Mouse (Mus musculus): ENCODE results near the gene Mms19. TPM values are rescaled to one million over a fixed set of nuclear protein-coding genes. Genes with fewer than 3 reads are reported as not detected.

Gene Mms19
- polyA plus RNA-seq, 1 experiment from 2014 or later: 27.5 TPM

GRCm38 (mm10) chr19:42015001-42015400, 34.0 kb upstream of the Mms19 start:
- DNase-seq (ENCODE audit: low spot score) (no peak), ATAC-seq (ENCODE audit: low read depth) (no peak)
- no peak overlapping the region for H3K9ac ChIP-seq (ENCODE audit: low read depth, low read length)
- H3K27ac ChIP-seq (replicated peaks; ENCODE audit: low read depth, low read length): no peak overlapping the region
- no peaks in the 10 kb centered on the region for H3K9me3 ChIP-seq (ENCODE audit: control insufficient read depth, low read length)
- H3K36me3 ChIP-seq (ENCODE audit: control insufficient read depth, insufficient read depth, low read length): no peaks in the 10 kb centered on the region
- peaks cover 39% of the 10 kb centered on the region for H3K4me1 ChIP-seq (ENCODE audit: control insufficient read depth, insufficient read depth, low read length)
- no peaks in the 10 kb centered on the region for H3K27me3 ChIP-seq (replicated peaks; ENCODE audit: control insufficient read depth, insufficient read depth, low read length)
- H3K4me2 ChIP-seq (ENCODE audit: low read depth, low read length): no peak overlapping the region
- 83% methylated on average over 6 of the region's 6 CpGs for WGBS
- no peak overlapping the region for H3K4me3 ChIP-seq (ENCODE audit: low read depth, low read length)

GRCm38 (mm10) chr19:42014231-42014825, 33.4 kb upstream of the Mms19 start:
- Histone ChIP-seq H3K27me3 (replicated peaks; ENCODE audit: control insufficient read depth, insufficient read depth, low read length) (no peaks in the 10 kb centered on the region), H3K27ac (replicated peaks; ENCODE audit: low read depth, low read length) (no peak overlapping the region)

GRCm38 (mm10) chr19:42011123-42011522, 30.2 kb upstream of the Mms19 start:
- Histone ChIP-seq H3K27me3 (replicated peaks; ENCODE audit: control insufficient read depth, insufficient read depth, low read length) (no peaks in the 10 kb centered on the region), H3K9ac (ENCODE audit: low read depth, low read length) (no peak overlapping the region), H3K9me3 (ENCODE audit: control insufficient read depth, low read length) (no peaks in the 10 kb centered on the region), H3K4me2 (ENCODE audit: low read depth, low read length) (no peak overlapping the region), H3K36me3 (ENCODE audit: control insufficient read depth, insufficient read depth, low read length) (no peaks in the 10 kb centered on the region), H3K4me1 (ENCODE audit: control insufficient read depth, insufficient read depth, low read length) (peaks cover 21% of the 10 kb centered on the region), H3K4me3 (ENCODE audit: low read depth, low read length) (no peak overlapping the region), H3K27ac (replicated peaks; ENCODE audit: low read depth, low read length) (no peak overlapping the region)
- ATAC-seq (ENCODE audit: low read depth) (peak; percentile 28; the same call in 1 of the 2 replicates), DNase-seq (ENCODE audit: low spot score) (no peak)
- 72% methylated on average over 7 of the region's 7 CpGs for WGBS

More at GRCm38 (mm10) chr19:42014231-42014825, 33.4 kb upstream of the Mms19 start:
- Histone ChIP-seq H3K4me1 (ENCODE audit: control insufficient read depth, insufficient read depth, low read length) (peaks cover 39% of the 10 kb centered on the region), H3K9ac (ENCODE audit: low read depth, low read length) (no peak overlapping the region), H3K9me3 (ENCODE audit: control insufficient read depth, low read length) (no peaks in the 10 kb centered on the region), H3K4me2 (ENCODE audit: low read depth, low read length) (no peak overlapping the region), H3K36me3 (ENCODE audit: control insufficient read depth, insufficient read depth, low read length) (no peaks in the 10 kb centered on the region), H3K4me3 (ENCODE audit: low read depth, low read length) (no peak overlapping the region)
- DNase-seq (ENCODE audit: low spot score) (peak; percentile 32), ATAC-seq (ENCODE audit: low read depth) (peak; percentile 41; the same call in 1 of the 2 replicates)
- 77% methylated on average over 3 of the region's 3 CpGs for WGBS

- Histone ChIP-seq H3K27ac (replicated peaks; ENCODE audit: low read depth, low read length) (no peak overlapping the region), H3K36me3 (ENCODE audit: control insufficient read depth, insufficient read depth, low read length) (no peaks in the 10 kb centered on the region), H3K9me3 (ENCODE audit: control insufficient read depth, low read length) (no peaks in the 10 kb centered on the region), H3K4me2 (ENCODE audit: low read depth, low read length) (no peak overlapping the region), H3K9ac (ENCODE audit: low read depth, low read length) (no peak overlapping the region), H3K4me1 (ENCODE audit: control insufficient read depth, insufficient read depth, low read length) (peaks cover 22% of the 10 kb centered on the region), H3K4me3 (ENCODE audit: low read depth, low read length) (no peak overlapping the region), H3K27me3 (replicated peaks; ENCODE audit: control insufficient read depth, insufficient read depth, low read length) (no peaks in the 10 kb centered on the region)
- DNase-seq (ENCODE audit: low spot score) (no peak), ATAC-seq (ENCODE audit: low read depth) (no peak)
- 79% methylated on average over 4 of the region's 4 CpGs for WGBS
These were observed 29.5 kb upstream of the Mms19 start for GRCm38 (mm10) chr19:42010436-42010835.

- no peak overlapping the region for H3K4me2 ChIP-seq (ENCODE audit: low read depth, low read length)
- WGBS: 32% methylated on average over 7 of the region's 7 CpGs
- H3K27me3 ChIP-seq (replicated peaks; ENCODE audit: control insufficient read depth, insufficient read depth, low read length): no peaks in the 10 kb centered on the region
- no peak overlapping the region for H3K9ac ChIP-seq (ENCODE audit: low read depth, low read length)
- H3K36me3 ChIP-seq (ENCODE audit: control insufficient read depth, insufficient read depth, low read length): no peaks in the 10 kb centered on the region
- H3K27ac ChIP-seq (replicated peaks; ENCODE audit: low read depth, low read length): no peak overlapping the region
- ATAC-seq (ENCODE audit: low read depth) (no peak), DNase-seq (ENCODE audit: low spot score) (no peak)
- no peaks in the 10 kb centered on the region for H3K9me3 ChIP-seq (ENCODE audit: control insufficient read depth, low read length)
- no peak overlapping the region for H3K4me3 ChIP-seq (ENCODE audit: low read depth, low read length)
- peaks cover 23% of the 10 kb centered on the region for H3K4me1 ChIP-seq (ENCODE audit: control insufficient read depth, insufficient read depth, low read length)
These were observed 28.1 kb upstream of the Mms19 start for GRCm38 (mm10) chr19:42009067-42009466.

GRCm38 (mm10) chr19:42008586-42008985, 27.6 kb upstream of the Mms19 start:
- Histone ChIP-seq H3K27ac (replicated peaks; ENCODE audit: low read depth, low read length) (no peak overlapping the region), H3K4me3 (ENCODE audit: low read depth, low read length) (no peak overlapping the region), H3K9me3 (ENCODE audit: control insufficient read depth, low read length) (no peaks in the 10 kb centered on the region), H3K4me2 (ENCODE audit: low read depth, low read length) (no peak overlapping the region), H3K4me1 (ENCODE audit: control insufficient read depth, insufficient read depth, low read length) (peaks cover 23% of the 10 kb centered on the region), H3K36me3 (ENCODE audit: control insufficient read depth, insufficient read depth, low read length) (no peaks in the 10 kb centered on the region), H3K27me3 (replicated peaks; ENCODE audit: control insufficient read depth, insufficient read depth, low read length) (no peaks in the 10 kb centered on the region), H3K9ac (ENCODE audit: low read depth, low read length) (no peak overlapping the region)
- WGBS: 36% methylated on average over 3 of the region's 3 CpGs
- ATAC-seq (ENCODE audit: low read depth) (no peak), DNase-seq (ENCODE audit: low spot score) (no peak)

GRCm38 (mm10) chr19:42006568-42006967, 25.6 kb upstream of the Mms19 start:
- H3K4me1 ChIP-seq (ENCODE audit: control insufficient read depth, insufficient read depth, low read length): peaks cover 23% of the 10 kb centered on the region
- H3K9ac ChIP-seq (ENCODE audit: low read depth, low read length): no peak overlapping the region
- no peak overlapping the region for H3K4me2 ChIP-seq (ENCODE audit: low read depth, low read length)
- no peak overlapping the region for H3K4me3 ChIP-seq (ENCODE audit: low read depth, low read length)
- no peaks in the 10 kb centered on the region for H3K9me3 ChIP-seq (ENCODE audit: control insufficient read depth, low read length)
- DNase-seq (ENCODE audit: low spot score): no peak
- H3K27ac ChIP-seq (replicated peaks; ENCODE audit: low read depth, low read length): no peak overlapping the region
- WGBS: 64% methylated on average over 8 of the region's 8 CpGs
- no peaks in the 10 kb centered on the region for H3K36me3 ChIP-seq (ENCODE audit: control insufficient read depth, insufficient read depth, low read length)
- H3K27me3 ChIP-seq (replicated peaks; ENCODE audit: control insufficient read depth, insufficient read depth, low read length): no peaks in the 10 kb centered on the region
- ATAC-seq (ENCODE audit: low read depth): no peak

- Histone ChIP-seq H3K27ac (replicated peaks; ENCODE audit: low read depth, low read length) (no peak overlapping the region), H3K4me3 (ENCODE audit: low read depth, low read length) (no peak overlapping the region), H3K27me3 (replicated peaks; ENCODE audit: control insufficient read depth, insufficient read depth, low read length) (no peaks in the 10 kb centered on the region), H3K9me3 (ENCODE audit: control insufficient read depth, low read length) (no peaks in the 10 kb centered on the region), H3K4me1 (ENCODE audit: control insufficient read depth, insufficient read depth, low read length) (peaks cover 32% of the 10 kb centered on the region), H3K36me3 (ENCODE audit: control insufficient read depth, insufficient read depth, low read length) (no peaks in the 10 kb centered on the region), H3K4me2 (ENCODE audit: low read depth, low read length) (no peak overlapping the region), H3K9ac (ENCODE audit: low read depth, low read length) (no peak overlapping the region)
- no peak for ATAC-seq (ENCODE audit: low read depth)
- WGBS: 64% methylated on average over 3 of the region's 3 CpGs
- DNase-seq (ENCODE audit: low spot score): no peak
These were observed 24.7 kb upstream of the Mms19 start for GRCm38 (mm10) chr19:42005616-42006015.

- no peak overlapping the region for H3K4me3 ChIP-seq (ENCODE audit: low read depth, low read length)
- H3K4me1 ChIP-seq (ENCODE audit: control insufficient read depth, insufficient read depth, low read length): peaks cover 43% of the 10 kb centered on the region
- H3K27ac ChIP-seq (replicated peaks; ENCODE audit: low read depth, low read length): no peak overlapping the region
- no peaks in the 10 kb centered on the region for H3K27me3 ChIP-seq (replicated peaks; ENCODE audit: control insufficient read depth, insufficient read depth, low read length)
- H3K9me3 ChIP-seq (ENCODE audit: control insufficient read depth, low read length): no peaks in the 10 kb centered on the region
- DNase-seq (ENCODE audit: low spot score): no peak
- no peak overlapping the region for H3K4me2 ChIP-seq (ENCODE audit: low read depth, low read length)
- no peak for ATAC-seq (ENCODE audit: low read depth)
- WGBS: 72% methylated on average over 6 of the region's 6 CpGs
- H3K36me3 ChIP-seq (ENCODE audit: control insufficient read depth, insufficient read depth, low read length): no peaks in the 10 kb centered on the region
- no peak overlapping the region for H3K9ac ChIP-seq (ENCODE audit: low read depth, low read length)
These were observed 23.3 kb upstream of the Mms19 start for GRCm38 (mm10) chr19:42004258-42004657.
